Mouse (Mus musculus): ENCODE results near the gene Ccr7.

GRCm38 (mm10) chr11:99186836-99187235 lies 32.0 kb upstream of the Ccr7 start:
- TF ChIP-seq POLR2A (IDR thresholded peaks at IDR 0.05; ENCODE audit: insufficient read length, low read depth) (no peak), SRF (IDR thresholded peaks at IDR 0.05; ENCODE audit: control insufficient read depth, insufficient read length, low read depth) (no peak), MYOG (IDR thresholded peaks at IDR 0.05; ENCODE audit: control insufficient read depth in 1 of 3, insufficient read depth in 1 of 3, insufficient read length in 2 of 3, low read depth in 2 of 3) (no peak)
